Mouse (Mus musculus): ENCODE measurements around the gene 2610002M06Rik. TPM values are rescaled to one million over a fixed set of nuclear protein-coding genes. Genes with fewer than 3 reads are reported as not detected.

Gene 2610002M06Rik
- polyA plus RNA-seq (2015; fragmentation: Nextera tagmentation; extraction: Ambion mirVana), result 12.1 and 13.3 TPM in 2 replicates

DNA sequence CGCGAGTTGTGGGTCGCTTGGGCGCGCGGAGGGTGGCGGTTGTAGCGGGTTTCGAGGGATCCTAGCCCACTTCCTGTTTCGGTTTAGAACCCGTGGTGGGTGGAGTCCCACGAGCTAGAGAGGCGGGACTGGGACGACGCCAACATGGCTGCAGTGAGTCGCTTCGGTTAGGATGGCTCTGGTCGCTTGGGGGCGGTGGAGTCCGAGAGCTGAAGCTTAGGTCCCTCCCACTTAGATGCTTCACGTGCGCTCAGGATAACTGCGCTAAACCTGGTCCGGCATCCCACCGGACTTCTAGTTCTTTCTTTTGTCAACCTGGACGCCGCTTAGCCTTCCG, at the start of gene 2610002M06Rik:
2610002M06Rik (minus strand) TSS at position 117 of the 337 bp plus-strand sequence.
- peak within 1 kb of the TSS; percentile 37; the same call in 1 of the 2 replicates for H3K27ac ChIP-seq (ENCODE audit: low read length)
- H3K4me1 ChIP-seq (ENCODE audit: control insufficient read depth, insufficient read depth, low read length), result no peaks in the 10 kb centered on the region
- WGBS, result 13% methylated on average over 28 of the region's 28 CpGs

GRCm38 (mm10) chrX:107858165-107858564, 42.0 kb upstream of the 2610002M06Rik start:
- WGBS, result 24% methylated on average over 4 of the region's 4 CpGs
- Histone ChIP-seq H3K9me3 (ENCODE audit: control insufficient read depth, low read length) (no peaks in the 10 kb centered on the region), H3K27ac (ENCODE audit: low read length) (no peak overlapping the region), H3K9ac (ENCODE audit: low read depth, low read length) (no peak overlapping the region), H3K36me3 (ENCODE audit: control insufficient read depth, insufficient read depth, low read length) (no peaks in the 10 kb centered on the region), H3K27me3 (replicated peaks; ENCODE audit: control insufficient read depth, insufficient read depth, low read length) (no peaks in the 10 kb centered on the region), H3K4me1 (ENCODE audit: control insufficient read depth, insufficient read depth, low read length) (no peaks in the 10 kb centered on the region), H3K4me3 (ENCODE audit: low read length) (no peak overlapping the region), H3K4me2 (ENCODE audit: low read depth, low read length) (no peak overlapping the region)
- no peak for ATAC-seq

More for the DNA sequence above, at the start of gene 2610002M06Rik:
- H3K9me3 ChIP-seq (ENCODE audit: control insufficient read depth, low read length), result no peaks in the 10 kb centered on the region
- peak within 1 kb of the TSS; percentile 56 for H3K4me3 ChIP-seq (ENCODE audit: low read length)
- H3K9ac ChIP-seq (ENCODE audit: low read depth, low read length), result peak within 1 kb of the TSS; percentile 75
- H3K36me3 ChIP-seq (ENCODE audit: control insufficient read depth, insufficient read depth, low read length), result no peaks in the 10 kb centered on the region
- no peaks in the 10 kb centered on the region for H3K27me3 ChIP-seq (replicated peaks; ENCODE audit: control insufficient read depth, insufficient read depth, low read length)
- peak; percentile 99 for ATAC-seq
- H3K4me2 ChIP-seq (ENCODE audit: low read depth, low read length), result peak within 1 kb of the TSS; percentile 54

- H3K27me3 ChIP-seq (replicated peaks; ENCODE audit: control insufficient read depth, insufficient read depth, low read length), result no peaks in the 10 kb centered on the region
- no peaks in the 10 kb centered on the region for H3K4me1 ChIP-seq (ENCODE audit: control insufficient read depth, insufficient read depth, low read length)
- no peaks in the 10 kb centered on the region for H3K36me3 ChIP-seq (ENCODE audit: control insufficient read depth, insufficient read depth, low read length)
- peak overlapping the region; percentile 54; the same call in 1 of the 2 replicates for H3K4me2 ChIP-seq (ENCODE audit: low read depth, low read length)
- no peak overlapping the region for H3K27ac ChIP-seq (ENCODE audit: low read length)
- ATAC-seq, result no peak
- H3K9me3 ChIP-seq (ENCODE audit: control insufficient read depth, low read length), result no peaks in the 10 kb centered on the region
- H3K4me3 ChIP-seq (ENCODE audit: low read length), result no peak overlapping the region; the same call in 1 of the 2 replicates
- no peak overlapping the region for H3K9ac ChIP-seq (ENCODE audit: low read depth, low read length)
- 82% methylated on average over 6 of the region's 6 CpGs for WGBS
Observed at GRCm38 (mm10) chrX:107816726-107817125, 592 bp upstream of the 2610002M06Rik start.

DNA sequence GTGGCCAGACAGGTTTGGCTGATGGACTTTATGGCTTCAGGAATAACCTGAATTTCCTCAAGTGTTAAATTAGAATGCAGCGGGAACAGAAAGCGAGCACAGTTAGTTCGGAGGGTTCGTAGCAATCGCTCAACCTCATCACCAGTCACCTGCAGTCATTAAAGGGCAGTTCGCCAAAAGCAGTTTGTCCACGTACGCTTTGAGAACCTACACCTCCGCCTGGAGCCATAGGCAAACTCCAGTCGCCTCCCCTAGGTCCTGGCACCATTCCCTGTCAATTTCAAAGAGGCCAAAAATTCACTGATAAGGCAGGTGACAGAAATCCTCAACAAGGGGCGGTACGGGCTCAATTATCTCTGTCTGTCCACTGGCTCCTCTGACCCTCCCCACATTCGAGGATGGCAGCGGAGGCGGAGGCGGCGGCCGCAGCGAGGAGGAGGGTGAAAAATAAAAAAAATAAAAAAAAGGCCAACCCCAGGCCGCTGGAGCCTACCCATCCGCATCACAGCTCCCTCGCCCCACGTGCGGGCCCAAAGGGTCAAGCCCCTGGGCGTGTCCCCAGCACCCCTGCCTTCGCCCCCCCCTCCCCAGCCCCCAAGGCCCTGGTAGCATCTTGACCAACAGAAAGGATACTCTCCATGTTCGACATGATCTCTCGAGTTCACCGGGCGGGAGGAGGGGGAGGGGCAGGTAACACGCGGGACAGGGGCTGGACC, 474 bp downstream of the 2610002M06Rik start:
- ATAC-seq, result peak; percentile 86
- no peaks in the 10 kb centered on the region for H3K9me3 ChIP-seq (ENCODE audit: control insufficient read depth, low read length)
- no peaks in the 10 kb centered on the region for H3K4me1 ChIP-seq (ENCODE audit: control insufficient read depth, insufficient read depth, low read length)
- peak overlapping the region; percentile 51 for H3K4me2 ChIP-seq (ENCODE audit: low read depth, low read length)
- peak overlapping the region; percentile 37; the same call in 1 of the 2 replicates for H3K27ac ChIP-seq (ENCODE audit: low read length)
- no peaks in the 10 kb centered on the region for H3K27me3 ChIP-seq (replicated peaks; ENCODE audit: control insufficient read depth, insufficient read depth, low read length)
- H3K4me3 ChIP-seq (ENCODE audit: low read length), result peak overlapping the region; percentile 56
- 12% methylated on average over 31 of the region's 32 CpGs for WGBS
- no peaks in the 10 kb centered on the region for H3K36me3 ChIP-seq (ENCODE audit: control insufficient read depth, insufficient read depth, low read length)
- peak overlapping the region; percentile 75 for H3K9ac ChIP-seq (ENCODE audit: low read depth, low read length)

GRCm38 (mm10) chrX:107812120-107812519, 4.0 kb downstream of the 2610002M06Rik start:
- H3K9ac ChIP-seq (ENCODE audit: low read depth, low read length), result no peak overlapping the region

DNA sequence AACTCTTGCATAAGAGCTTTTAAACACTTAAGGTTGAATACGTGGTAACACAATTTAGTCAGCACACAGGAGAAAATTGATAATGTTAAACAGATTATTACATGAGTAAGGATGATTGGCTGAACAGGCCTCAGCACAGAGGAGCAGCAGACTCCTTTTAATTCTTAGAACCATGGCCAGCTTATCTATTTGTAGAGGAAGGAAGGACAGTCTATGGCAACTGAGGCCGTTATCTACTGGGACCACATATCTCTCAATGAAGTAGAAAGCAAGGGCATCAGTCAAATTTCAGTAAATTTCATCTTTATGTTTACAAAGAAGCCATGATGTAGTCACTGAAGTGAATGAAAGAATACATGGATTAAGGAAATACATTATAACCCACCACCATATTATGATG, 19.2 kb downstream of the 2610002M06Rik start:
- Histone ChIP-seq H3K36me3 (ENCODE audit: control insufficient read depth, insufficient read depth, low read length) (no peaks in the 10 kb centered on the region), H3K4me2 (ENCODE audit: low read depth, low read length) (no peak overlapping the region), H3K9me3 (ENCODE audit: control insufficient read depth, low read length) (no peaks in the 10 kb centered on the region), H3K4me1 (ENCODE audit: control insufficient read depth, insufficient read depth, low read length) (no peaks in the 10 kb centered on the region), H3K27me3 (replicated peaks; ENCODE audit: control insufficient read depth, insufficient read depth, low read length) (no peaks in the 10 kb centered on the region), H3K27ac (ENCODE audit: low read length) (no peak overlapping the region), H3K9ac (ENCODE audit: low read depth, low read length) (no peak overlapping the region), H3K4me3 (ENCODE audit: low read length) (no peak overlapping the region)
- WGBS, result 86% methylated on average over 2 of the region's 2 CpGs
- ATAC-seq, result no peak

More at GRCm38 (mm10) chrX:107812120-107812519, 4.0 kb downstream of the 2610002M06Rik start:
- H3K9me3 ChIP-seq (ENCODE audit: control insufficient read depth, low read length), result no peaks in the 10 kb centered on the region
- H3K27ac ChIP-seq (ENCODE audit: low read length), result no peak overlapping the region
- H3K4me2 ChIP-seq (ENCODE audit: low read depth, low read length), result no peak overlapping the region
- ATAC-seq, result no peak
- no peaks in the 10 kb centered on the region for H3K27me3 ChIP-seq (replicated peaks; ENCODE audit: control insufficient read depth, insufficient read depth, low read length)
- H3K4me3 ChIP-seq (ENCODE audit: low read length), result no peak overlapping the region
- no peaks in the 10 kb centered on the region for H3K36me3 ChIP-seq (ENCODE audit: control insufficient read depth, insufficient read depth, low read length)
- no peaks in the 10 kb centered on the region for H3K4me1 ChIP-seq (ENCODE audit: control insufficient read depth, insufficient read depth, low read length)

- Histone ChIP-seq H3K4me2 (ENCODE audit: low read depth, low read length) (no peak overlapping the region), H3K9me3 (ENCODE audit: control insufficient read depth, low read length) (no peaks in the 10 kb centered on the region), H3K27me3 (replicated peaks; ENCODE audit: control insufficient read depth, insufficient read depth, low read length) (no peaks in the 10 kb centered on the region), H3K4me1 (ENCODE audit: control insufficient read depth, insufficient read depth, low read length) (no peaks in the 10 kb centered on the region), H3K36me3 (ENCODE audit: control insufficient read depth, insufficient read depth, low read length) (no peaks in the 10 kb centered on the region), H3K4me3 (ENCODE audit: low read length) (no peak overlapping the region), H3K9ac (ENCODE audit: low read depth, low read length) (no peak overlapping the region), H3K27ac (ENCODE audit: low read length) (no peak overlapping the region)
- 56% methylated on average over 1 of the region's 1 CpGs for WGBS
- no peak for ATAC-seq
Observed at GRCm38 (mm10) chrX:107795785-107796184, 20.3 kb downstream of the 2610002M06Rik start.

DNA sequence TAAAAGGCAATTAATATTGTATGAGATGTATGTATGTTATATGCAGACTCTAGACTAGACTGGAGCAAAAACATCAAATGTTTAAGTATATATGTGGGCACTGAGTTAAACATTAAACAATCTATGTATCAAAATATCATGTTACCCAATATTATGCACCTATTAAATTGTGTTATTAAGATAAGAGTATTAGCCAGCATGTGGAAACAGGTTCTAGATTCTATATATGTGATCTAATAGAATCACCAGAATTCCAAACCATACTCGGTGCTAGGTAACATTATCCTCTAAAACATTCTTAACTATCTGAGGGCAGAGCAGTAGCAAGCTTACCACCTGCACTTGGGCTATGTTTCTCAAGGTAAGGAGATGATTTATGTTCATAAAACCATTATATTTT, 23.8 kb downstream of the 2610002M06Rik start, which contains the start of gene Tent5d:
Tent5d (plus strand) TSS at position 301 of the 400 bp plus-strand sequence.
- no peak within 1 kb of the TSS for H3K27ac ChIP-seq (ENCODE audit: low read length)
- WGBS, result 92% methylated on average over 1 of the region's 1 CpGs
- ATAC-seq, result no peak
- H3K4me1 ChIP-seq (ENCODE audit: control insufficient read depth, insufficient read depth, low read length), result no peaks in the 10 kb centered on the region
- H3K36me3 ChIP-seq (ENCODE audit: control insufficient read depth, insufficient read depth, low read length), result no peaks in the 10 kb centered on the region
- no peak within 1 kb of the TSS for H3K4me2 ChIP-seq (ENCODE audit: low read depth, low read length)
- H3K4me3 ChIP-seq (ENCODE audit: low read length), result no peak within 1 kb of the TSS
- H3K9ac ChIP-seq (ENCODE audit: low read depth, low read length), result no peak within 1 kb of the TSS
- H3K27me3 ChIP-seq (replicated peaks; ENCODE audit: control insufficient read depth, insufficient read depth, low read length), result no peaks in the 10 kb centered on the region
- H3K9me3 ChIP-seq (ENCODE audit: control insufficient read depth, low read length), result no peaks in the 10 kb centered on the region

GRCm38 (mm10) chrX:107790750-107791493, 25.2 kb downstream of the 2610002M06Rik start:
- no peak overlapping the region for H3K27ac ChIP-seq (ENCODE audit: low read length)
- no peaks in the 10 kb centered on the region for H3K4me1 ChIP-seq (ENCODE audit: control insufficient read depth, insufficient read depth, low read length)
- WGBS, result 29% methylated on average over 8 of the region's 8 CpGs
- no peaks in the 10 kb centered on the region for H3K9me3 ChIP-seq (ENCODE audit: control insufficient read depth, low read length)
- no peaks in the 10 kb centered on the region for H3K36me3 ChIP-seq (ENCODE audit: control insufficient read depth, insufficient read depth, low read length)
- H3K27me3 ChIP-seq (replicated peaks; ENCODE audit: control insufficient read depth, insufficient read depth, low read length), result no peaks in the 10 kb centered on the region
- no peak for ATAC-seq
- no peak overlapping the region for H3K4me3 ChIP-seq (ENCODE audit: low read length)
- H3K4me2 ChIP-seq (ENCODE audit: low read depth, low read length), result no peak overlapping the region
- H3K9ac ChIP-seq (ENCODE audit: low read depth, low read length), result no peak overlapping the region

Data from intestine, embryonic 16.5 days (tissue).